Mouse (Mus musculus) kidney, embryonic 15.5 days (tissue): ENCODE data around the gene Epn3. TPM values are rescaled to one million over a fixed set of nuclear protein-coding genes. Genes with fewer than 3 reads are reported as not detected.
A peak's percentile ranks its signal among the peaks of the same experiment; 100 is the strongest.

Experiments used
- ATAC-seq: fragments of 200-750 bp; cut with Nextera tagmentation; replicated peaks from 2 replicates; pipeline ENCODE4 v1.8.0; 2017; ENCODE audit warnings: moderate TSS enrichment; ENCODE audit not compliant: low FRiP score
- H3K27ac ChIP-seq: fragments of 300-500 bp; sonication (generic); 2 replicates; pipeline ENCODE4 v1.5.1; 2015; ENCODE audit warnings: mild to moderate bottlenecking, inconsistent platforms
- H3K27me3 ChIP-seq: fragments of 300-500 bp; sonication (generic); 2 replicates; pipeline ENCODE4 v1.6.1; 2015; ENCODE audit warnings: inconsistent platforms
- H3K36me3 ChIP-seq: fragments of 300-500 bp; sonication (generic); 2 replicates; pipeline ENCODE4 v1.6.1; 2015; ENCODE audit warnings: inconsistent platforms
- H3K4me1 ChIP-seq: fragments of 300-500 bp; sonication (generic); 2 replicates; pipeline ENCODE4 v1.6.1; 2015; ENCODE audit warnings: inconsistent platforms
- H3K4me2 ChIP-seq: fragments of 300-500 bp; sonication (generic); 2 replicates; pipeline ENCODE4 v1.6.1; 2015; ENCODE audit warnings: moderate library complexity, mild to moderate bottlenecking, inconsistent platforms
- H3K4me3 ChIP-seq: fragments of 300-500 bp; sonication (generic); replicated peaks from 2 replicates; pipeline ENCODE4 v1.5.1; 2015; ENCODE audit warnings: mild to moderate bottlenecking, inconsistent platforms
- H3K9ac ChIP-seq: fragments of 300-500 bp; sonication (generic); 2 replicates; pipeline ENCODE4 v1.6.1; 2015; ENCODE audit warnings: mild to moderate bottlenecking, inconsistent platforms
- H3K9me3 ChIP-seq: fragments of 300-500 bp; sonication (generic); replicated peaks from 2 replicates; pipeline ENCODE4 v1.6.1; 2016; ENCODE audit warnings: inconsistent platforms
- WGBS: fragments of 180-500 bp; shearing (Covaris S2); methylation state at CpG from one replicate; pipeline ENCODE4 v1.1.7; 2015; ENCODE audit warnings: mixed read lengths; 5-methylcytosine and 5-hydroxymethylcytosine counted together
- polyA plus RNA-seq: library from polyadenylated mRNA; unstranded; fragments of >200 nt; fragmentation: Nextera tagmentation; extraction: Ambion mirVana; gene quantifications from 2 replicates; pipeline ENCODE4 v1.2.1, GENCODE M21; 2015

The Epn3 gene
- polyA plus RNA-seq, 1 experiment from 2014 or later: 16.5 TPM

DNA sequence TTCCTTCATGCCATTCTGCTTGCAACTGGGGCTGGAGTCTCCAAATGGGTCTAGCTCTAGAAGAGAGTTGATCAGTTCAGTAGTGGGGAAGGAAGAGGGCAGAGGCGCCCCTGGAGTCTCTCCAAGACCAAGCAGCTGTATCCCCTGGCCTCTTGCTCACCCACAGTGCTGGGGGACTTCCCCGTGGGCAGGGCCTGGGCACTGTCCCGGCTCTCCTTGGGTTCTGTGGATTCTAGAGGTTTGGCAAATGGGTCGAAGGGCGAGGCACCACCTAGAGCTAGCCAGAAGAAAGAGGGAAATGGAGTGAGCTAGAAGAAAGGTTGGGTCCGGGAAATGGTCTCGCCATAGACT is 8.1 kb downstream of the Epn3 start:
- WGBS: 69% methylated on average over 7 of the region's 7 CpGs
- Histone ChIP-seq H3K9ac (no peak overlapping the region), H3K4me1 (peaks cover 43% of the 10 kb centered on the region), H3K36me3 (peaks cover 11% of the 10 kb centered on the region), H3K27me3 (peaks cover 40% of the 10 kb centered on the region), H3K9me3 (no peaks in the 10 kb centered on the region), H3K4me3 (peak overlapping the region; percentile 48), H3K4me2 (peak overlapping the region; percentile 83), H3K27ac (no peak overlapping the region)
- no peak for ATAC-seq

DNA sequence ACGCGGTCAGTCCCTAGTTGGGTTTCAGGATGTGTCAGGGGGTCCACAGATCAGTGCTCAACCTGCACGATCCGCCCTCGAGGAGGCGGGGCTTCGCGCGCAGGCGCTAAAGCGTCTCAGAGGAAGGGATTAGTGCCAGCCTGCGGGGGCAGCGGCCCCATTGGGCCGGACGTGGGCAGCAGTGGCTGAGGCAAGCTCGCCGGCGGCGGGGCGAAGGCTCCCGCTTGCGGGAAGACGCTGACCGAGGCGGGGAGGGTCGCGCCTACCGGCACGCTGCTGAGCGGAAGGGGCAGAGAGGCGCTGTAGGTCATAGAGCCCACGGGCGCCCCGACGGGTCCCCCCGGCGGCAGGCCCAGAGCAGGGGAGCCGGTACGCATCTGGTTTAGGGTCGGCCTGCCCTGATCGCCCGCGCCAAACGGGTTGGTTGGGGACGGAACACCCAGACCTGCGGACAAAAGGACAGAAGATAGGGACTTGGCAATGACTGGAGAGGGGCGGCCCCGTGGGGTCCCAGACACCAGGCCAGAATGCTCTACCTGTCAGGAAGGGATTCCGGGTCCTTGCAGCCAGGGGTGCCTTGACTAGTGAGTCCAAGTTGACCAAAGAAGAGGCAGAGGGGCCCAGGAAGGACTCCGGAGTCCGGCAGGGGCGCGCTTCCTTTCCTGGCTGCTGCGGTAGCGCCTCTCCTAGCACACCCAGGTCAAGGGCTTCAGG is 8.6 kb downstream of the Epn3 start:
- Histone ChIP-seq H3K36me3 (peaks cover 9% of the 10 kb centered on the region), H3K27ac (no peak overlapping the region), H3K27me3 (peaks cover 46% of the 10 kb centered on the region), H3K4me1 (peaks cover 40% of the 10 kb centered on the region), H3K9ac (peak overlapping the region; percentile 48; the same call in 1 of the 2 replicates), H3K9me3 (no peaks in the 10 kb centered on the region), H3K4me3 (peak overlapping the region; percentile 48), H3K4me2 (peak overlapping the region; percentile 83)
- 7% methylated on average over 55 of the region's 55 CpGs for WGBS
- peak; percentile 61 for ATAC-seq

DNA sequence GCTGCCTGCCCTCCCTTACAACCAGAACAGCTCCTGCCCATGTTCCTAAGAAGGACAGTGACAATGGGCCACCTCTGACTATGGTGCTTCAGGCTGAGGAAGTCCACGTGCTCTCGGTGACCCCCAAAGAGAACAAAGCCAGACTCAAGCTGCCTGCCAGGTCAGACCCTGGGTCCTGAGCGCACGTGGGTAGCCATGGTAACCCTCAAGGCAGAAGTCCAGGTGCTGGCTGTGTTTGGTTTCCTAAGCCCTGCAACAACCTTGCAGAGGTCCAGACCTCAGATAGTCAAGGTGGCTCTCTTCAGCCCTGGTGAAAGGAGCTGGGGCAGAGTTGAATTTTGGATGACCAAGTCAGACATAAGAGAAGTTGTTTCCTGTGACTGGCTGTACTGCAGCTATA is 10.0 kb downstream of the Epn3 start:
- WGBS: 36% methylated on average over 4 of the region's 4 CpGs
- H3K9me3 ChIP-seq: no peaks in the 10 kb centered on the region
- H3K4me2 ChIP-seq: no peak overlapping the region
- H3K27me3 ChIP-seq: peaks cover 58% of the 10 kb centered on the region
- H3K4me3 ChIP-seq: no peak overlapping the region
- no peak overlapping the region for H3K9ac ChIP-seq
- H3K27ac ChIP-seq: no peak overlapping the region
- H3K36me3 ChIP-seq: peaks cover 2% of the 10 kb centered on the region
- no peak for ATAC-seq
- H3K4me1 ChIP-seq: peaks cover 33% of the 10 kb centered on the region

DNA sequence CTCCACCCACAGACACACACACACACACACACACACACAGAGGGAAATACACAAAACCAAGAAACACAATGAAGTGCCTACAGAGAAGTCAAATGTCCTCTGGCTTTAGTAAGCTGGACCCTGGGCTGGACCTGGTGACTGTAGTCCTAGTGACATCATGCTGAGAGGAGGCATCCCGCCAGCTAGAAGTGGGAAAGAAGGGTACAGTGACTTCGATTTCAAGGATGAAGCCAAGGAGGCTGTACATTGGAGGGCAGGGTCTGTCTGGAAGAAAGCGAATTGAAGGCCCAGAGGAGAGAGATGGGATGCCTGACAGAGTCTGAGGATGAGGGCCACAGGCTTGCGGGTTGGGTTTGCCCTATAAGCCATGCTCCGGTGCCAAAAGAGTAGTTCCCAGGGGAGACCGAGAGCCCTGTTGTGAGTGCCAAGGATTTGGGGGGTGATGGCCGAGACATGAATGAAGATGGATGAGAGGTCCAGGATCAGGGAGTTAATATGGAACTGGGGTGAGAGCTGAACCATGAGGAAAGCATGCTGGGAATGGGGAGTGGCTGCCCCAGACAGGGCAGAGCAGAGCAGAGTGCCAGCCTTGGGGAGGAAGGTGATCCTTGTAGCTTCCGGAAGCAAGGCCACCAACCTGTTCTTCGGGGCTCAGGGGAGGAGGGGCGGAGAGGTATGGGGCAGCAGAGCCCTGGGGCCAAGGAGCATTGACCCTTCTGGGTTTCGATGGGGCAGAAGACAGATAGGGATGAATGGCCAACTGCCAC is 10.8 kb downstream of the Epn3 start:
- Histone ChIP-seq H3K27me3 (peaks cover 59% of the 10 kb centered on the region), H3K4me3 (no peak overlapping the region)
- 83% methylated on average over 11 of the region's 11 CpGs for WGBS

DNA sequence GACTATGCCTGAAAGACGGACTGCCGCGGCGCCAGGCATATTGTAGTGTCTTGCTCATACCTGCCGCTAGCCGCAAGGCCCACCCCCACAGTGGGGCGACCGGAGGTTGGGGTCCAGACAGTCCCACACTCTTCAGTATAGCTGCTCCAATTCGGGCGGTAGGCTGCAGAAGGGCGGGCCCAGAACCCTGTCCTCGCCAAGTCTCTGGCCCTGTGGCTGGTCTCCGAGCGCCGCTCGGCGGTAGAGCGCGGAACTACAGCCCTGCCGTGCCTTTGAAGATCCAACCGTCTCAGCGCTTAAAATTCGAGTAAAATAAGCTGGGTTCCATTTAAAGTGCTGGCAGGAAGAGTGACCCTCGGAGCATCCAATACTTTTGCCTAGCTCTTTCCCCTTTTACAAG is 13.8 kb downstream of the Epn3 start, which contains the start of gene Spata20:
Gene Spata20 (minus strand): TSS at position 179 of the 400 bp plus-strand sequence.
- Histone ChIP-seq H3K36me3 (no peaks in the 10 kb centered on the region), H3K4me3 (peak within 1 kb of the TSS; percentile 19; the same call in 1 of the 2 replicates), H3K27me3 (peaks cover 40% of the 10 kb centered on the region), H3K4me2 (peak within 1 kb of the TSS; percentile 52), H3K4me1 (peaks cover 26% of the 10 kb centered on the region), H3K27ac (no peak within 1 kb of the TSS), H3K9me3 (no peaks in the 10 kb centered on the region), H3K9ac (no peak within 1 kb of the TSS)
- WGBS: 3% methylated on average over 24 of the region's 24 CpGs
- peak; percentile 70 for ATAC-seq

More for the DNA sequence above, 10.8 kb downstream of the Epn3 start:
- Histone ChIP-seq H3K36me3 (no peaks in the 10 kb centered on the region; the same call in 1 of the 2 replicates), H3K4me1 (peaks cover 33% of the 10 kb centered on the region), H3K27ac (no peak overlapping the region), H3K9ac (no peak overlapping the region), H3K9me3 (no peaks in the 10 kb centered on the region), H3K4me2 (no peak overlapping the region)
- ATAC-seq: no peak

DNA sequence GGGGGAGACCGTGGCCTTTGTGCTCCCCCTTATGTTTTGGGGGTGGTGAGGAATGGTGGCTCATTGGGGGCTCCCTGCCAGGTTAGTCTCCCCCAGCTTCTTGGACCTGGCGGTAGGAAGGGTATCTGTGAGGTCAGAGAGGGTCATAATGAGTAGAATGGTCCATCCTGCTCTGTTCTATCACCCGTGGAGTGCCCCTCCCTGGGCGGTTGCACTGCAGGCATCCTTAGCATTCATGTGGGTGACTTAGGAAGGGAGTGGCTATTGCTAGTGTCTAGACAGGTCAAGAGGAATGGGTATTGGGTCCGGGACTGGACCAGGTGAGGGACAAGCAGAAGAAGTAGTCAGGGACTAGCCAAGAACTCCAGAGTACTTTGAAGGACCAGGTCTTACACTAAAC is 14.6 kb downstream of the Epn3 start:
- peaks cover 20% of the 10 kb centered on the region for H3K4me1 ChIP-seq
- no peak overlapping the region for H3K27ac ChIP-seq
- no peak for ATAC-seq
- peaks cover 40% of the 10 kb centered on the region for H3K27me3 ChIP-seq
- no peaks in the 10 kb centered on the region for H3K9me3 ChIP-seq
- no peak overlapping the region for H3K4me2 ChIP-seq
- no peak overlapping the region for H3K4me3 ChIP-seq
- 65% methylated on average over 5 of the region's 5 CpGs for WGBS
- no peak overlapping the region for H3K9ac ChIP-seq
- H3K36me3 ChIP-seq: no peaks in the 10 kb centered on the region

DNA sequence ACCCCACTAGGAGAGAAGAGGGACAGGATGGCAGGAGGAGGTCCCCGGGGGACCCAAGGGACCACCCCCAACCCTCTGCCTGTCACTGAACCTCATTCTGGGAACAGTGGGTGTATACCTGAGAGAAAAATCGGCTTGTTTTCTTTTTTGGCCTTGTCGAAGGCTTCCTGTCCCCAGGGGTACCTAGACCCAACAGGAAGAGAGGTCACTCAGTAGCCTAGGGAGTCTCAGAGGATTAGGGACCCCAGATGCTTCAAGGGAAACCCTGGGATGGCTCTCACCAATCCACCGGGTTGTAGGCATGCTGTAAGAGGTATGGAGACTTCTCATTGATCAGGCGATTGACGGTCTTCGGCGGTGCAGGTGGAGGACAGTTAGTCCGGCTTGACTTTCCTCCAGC is 15.1 kb downstream of the Epn3 start:
- ATAC-seq: no peak
- Histone ChIP-seq H3K27me3 (peaks cover 38% of the 10 kb centered on the region), H3K27ac (no peak overlapping the region), H3K9me3 (no peaks in the 10 kb centered on the region), H3K4me3 (no peak overlapping the region), H3K36me3 (no peaks in the 10 kb centered on the region), H3K4me1 (peaks cover 15% of the 10 kb centered on the region), H3K4me2 (no peak overlapping the region), H3K9ac (no peak overlapping the region)
- WGBS: 88% methylated on average over 9 of the region's 9 CpGs

DNA sequence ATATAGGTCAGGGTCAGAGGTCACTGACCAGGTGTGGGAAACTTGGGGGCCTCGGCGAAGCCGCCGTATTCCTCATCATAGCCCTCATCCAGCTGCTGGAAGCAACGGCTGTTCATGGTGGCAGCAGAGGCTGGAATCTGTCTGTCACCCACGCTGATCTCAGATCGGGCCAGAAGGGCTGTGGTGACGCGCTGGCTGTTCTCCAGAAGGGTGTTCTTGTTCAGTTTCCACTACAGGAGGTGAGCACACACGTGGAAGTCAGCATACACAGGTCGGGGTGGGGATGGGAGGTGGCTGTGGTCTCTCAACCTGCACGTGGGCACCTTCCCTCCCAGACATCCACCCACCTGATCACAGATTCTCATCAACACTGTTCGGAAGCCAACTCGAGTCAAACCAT is 15.9 kb downstream of the Epn3 start:
- WGBS: 74% methylated on average over 14 of the region's 14 CpGs
- H3K4me1 ChIP-seq: peaks cover 10% of the 10 kb centered on the region
- H3K9me3 ChIP-seq: no peaks in the 10 kb centered on the region
- H3K4me2 ChIP-seq: no peak overlapping the region
- H3K9ac ChIP-seq: no peak overlapping the region
- H3K36me3 ChIP-seq: no peaks in the 10 kb centered on the region
- ATAC-seq: no peak
- H3K27ac ChIP-seq: no peak overlapping the region
- H3K27me3 ChIP-seq: peaks cover 35% of the 10 kb centered on the region
- H3K4me3 ChIP-seq: no peak overlapping the region

DNA sequence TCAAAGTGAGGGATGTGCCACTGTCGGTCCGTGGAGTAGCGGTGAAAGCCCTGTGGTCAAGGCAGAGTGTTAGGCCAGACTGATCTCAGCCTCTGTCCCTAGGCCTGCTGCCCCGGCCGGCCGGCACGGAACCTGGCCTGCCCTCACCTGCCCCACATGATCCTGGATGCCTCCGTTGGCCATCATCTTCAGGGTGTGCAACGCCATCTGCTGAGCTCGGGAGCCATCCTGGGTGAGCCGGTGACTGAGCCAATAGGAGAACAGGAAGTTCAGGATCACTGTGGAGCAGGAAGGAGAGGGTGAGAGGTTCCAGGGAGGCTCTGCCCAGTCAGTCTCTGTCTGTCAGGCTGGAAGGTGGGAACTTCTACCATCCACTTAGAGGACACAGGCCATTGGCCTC is 16.3 kb downstream of the Epn3 start:
- H3K4me1 ChIP-seq: peaks cover 10% of the 10 kb centered on the region
- no peak overlapping the region for H3K4me3 ChIP-seq
- 78% methylated on average over 11 of the region's 11 CpGs for WGBS
- H3K27me3 ChIP-seq: peaks cover 40% of the 10 kb centered on the region
- no peak overlapping the region for H3K27ac ChIP-seq
- no peak for ATAC-seq
- H3K4me2 ChIP-seq: no peak overlapping the region
- H3K36me3 ChIP-seq: no peaks in the 10 kb centered on the region
- H3K9ac ChIP-seq: no peak overlapping the region
- no peaks in the 10 kb centered on the region for H3K9me3 ChIP-seq

DNA sequence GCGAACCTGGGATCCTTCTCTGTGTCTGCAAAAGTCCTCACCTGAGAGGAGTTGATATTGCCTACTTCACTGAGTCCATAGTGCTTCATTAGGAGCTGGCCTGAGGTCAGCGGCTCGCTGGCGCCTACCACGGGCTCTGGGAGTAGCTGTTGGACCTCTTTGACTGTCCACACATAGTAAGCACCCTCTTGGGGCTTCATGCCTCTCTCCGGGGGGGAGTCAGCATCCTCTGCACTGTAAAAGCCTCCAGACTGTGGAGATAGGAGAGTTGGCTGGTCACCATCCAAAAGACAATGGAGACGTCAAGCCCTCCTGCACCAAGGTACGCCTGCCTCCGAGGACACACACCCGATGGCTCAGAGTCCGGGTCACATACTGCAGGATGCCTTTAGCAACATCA is 17.0 kb downstream of the Epn3 start:
- Histone ChIP-seq H3K27me3 (peaks cover 44% of the 10 kb centered on the region), H3K9me3 (no peaks in the 10 kb centered on the region), H3K4me1 (peaks cover 10% of the 10 kb centered on the region), H3K4me2 (no peak overlapping the region), H3K9ac (no peak overlapping the region), H3K27ac (no peak overlapping the region), H3K36me3 (no peaks in the 10 kb centered on the region), H3K4me3 (no peak overlapping the region)
- WGBS: 91% methylated on average over 11 of the region's 11 CpGs
- ATAC-seq: no peak

DNA sequence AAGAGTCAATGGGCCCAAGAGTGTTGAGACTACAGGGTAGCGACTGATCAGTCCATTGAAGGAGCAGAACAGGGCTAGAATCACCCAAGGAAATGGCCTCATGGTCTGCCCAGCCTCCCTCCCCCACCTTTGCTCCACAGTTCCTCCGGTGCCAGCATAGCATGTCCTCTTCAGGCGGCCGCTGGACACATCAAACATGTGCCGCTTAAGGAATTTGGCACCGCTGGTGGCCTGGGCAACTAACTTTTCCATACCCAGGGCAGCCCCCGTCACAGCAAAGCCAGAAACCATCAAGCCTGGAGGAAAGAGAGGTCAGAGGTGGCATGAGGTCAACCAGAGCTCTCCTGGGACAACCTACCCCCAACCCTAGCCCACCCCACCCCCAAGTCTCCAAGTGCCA is 17.8 kb downstream of the Epn3 start:
- ATAC-seq: no peak
- Histone ChIP-seq H3K4me1 (peaks cover 10% of the 10 kb centered on the region), H3K9ac (no peak overlapping the region), H3K36me3 (no peaks in the 10 kb centered on the region), H3K9me3 (no peaks in the 10 kb centered on the region), H3K27ac (no peak overlapping the region), H3K27me3 (peaks cover 43% of the 10 kb centered on the region), H3K4me3 (no peak overlapping the region), H3K4me2 (no peak overlapping the region)
- WGBS: 97% methylated on average over 7 of the region's 7 CpGs

DNA sequence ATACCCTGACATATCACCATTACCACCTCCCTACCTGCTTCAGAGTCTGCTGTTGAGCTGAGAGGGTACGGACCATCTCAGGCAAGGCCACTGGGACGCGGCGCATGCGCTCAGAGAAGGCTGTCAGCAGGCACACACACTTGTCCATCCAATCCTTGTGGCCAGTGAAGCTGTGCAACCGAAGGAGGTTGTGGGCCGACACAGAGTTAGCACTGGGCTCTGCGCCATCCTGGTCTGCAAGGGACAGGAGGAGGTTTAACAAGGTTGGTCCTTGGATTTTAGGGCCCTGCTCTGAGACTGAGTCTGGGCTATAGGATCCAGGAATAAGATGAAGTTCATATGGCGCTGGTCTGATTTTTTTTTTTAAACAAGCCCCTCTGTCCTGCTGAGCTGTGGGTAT is 19.4 kb downstream of the Epn3 start:
- no peak for ATAC-seq
- Histone ChIP-seq H3K27me3 (peaks cover 41% of the 10 kb centered on the region), H3K9ac (no peak overlapping the region), H3K36me3 (no peaks in the 10 kb centered on the region), H3K27ac (no peak overlapping the region), H3K4me1 (peaks cover 8% of the 10 kb centered on the region), H3K9me3 (no peaks in the 10 kb centered on the region), H3K4me2 (no peak overlapping the region), H3K4me3 (no peak overlapping the region)
- 85% methylated on average over 9 of the region's 9 CpGs for WGBS
